Mouse (Mus musculus): Measurements from ENCODE around the gene Stx18.
A peak's percentile ranks its signal among the peaks of the same experiment; 100 is the strongest.

The Stx18 gene

DNA sequence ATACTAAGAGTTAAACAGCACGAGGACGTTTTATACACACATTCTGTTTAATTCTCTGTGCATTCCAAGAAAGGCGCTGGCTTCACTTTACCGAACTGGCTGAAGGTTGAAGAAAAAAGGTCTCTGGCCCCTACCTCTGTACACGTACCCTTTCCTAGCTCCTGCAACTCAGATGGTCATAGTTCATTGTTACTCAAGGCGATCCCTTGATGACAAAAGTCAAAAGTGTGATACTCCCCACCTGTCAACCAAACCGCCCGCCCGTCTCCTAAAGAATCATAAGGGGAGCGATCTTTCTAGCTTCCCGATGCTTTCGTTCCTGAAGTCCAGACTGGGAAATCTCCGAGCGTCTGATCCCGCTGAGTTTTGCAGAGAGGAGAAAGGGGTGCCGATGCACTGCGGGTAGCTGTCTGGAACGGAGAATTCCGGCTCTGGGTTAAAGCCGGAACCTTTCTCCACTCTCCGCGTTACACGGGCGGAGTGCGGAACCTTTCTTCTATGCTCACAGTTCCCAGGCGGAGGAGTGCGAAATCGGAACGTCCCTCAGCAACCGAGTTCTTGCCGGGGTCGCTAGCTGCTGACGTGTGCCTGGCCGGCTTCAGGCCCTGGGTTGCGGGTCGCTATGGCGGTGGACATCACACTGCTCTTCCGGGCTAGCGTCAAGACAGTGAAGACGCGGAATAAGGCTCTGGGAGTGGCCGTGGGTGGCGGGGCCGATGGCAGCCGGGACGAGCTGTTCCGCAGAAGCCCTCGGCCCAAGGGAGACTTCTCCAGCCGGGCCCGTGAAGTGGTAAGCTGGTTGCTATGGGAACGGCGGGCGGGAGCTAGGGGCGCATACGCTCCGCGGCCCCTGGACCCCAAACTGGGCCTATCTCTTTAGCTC, at the start of gene Stx18:
TSS of gene Stx18 (plus strand) at position 33 of the 883 bp plus-strand sequence.
- peak; percentile 77 to 84 for DNase-seq

DNA sequence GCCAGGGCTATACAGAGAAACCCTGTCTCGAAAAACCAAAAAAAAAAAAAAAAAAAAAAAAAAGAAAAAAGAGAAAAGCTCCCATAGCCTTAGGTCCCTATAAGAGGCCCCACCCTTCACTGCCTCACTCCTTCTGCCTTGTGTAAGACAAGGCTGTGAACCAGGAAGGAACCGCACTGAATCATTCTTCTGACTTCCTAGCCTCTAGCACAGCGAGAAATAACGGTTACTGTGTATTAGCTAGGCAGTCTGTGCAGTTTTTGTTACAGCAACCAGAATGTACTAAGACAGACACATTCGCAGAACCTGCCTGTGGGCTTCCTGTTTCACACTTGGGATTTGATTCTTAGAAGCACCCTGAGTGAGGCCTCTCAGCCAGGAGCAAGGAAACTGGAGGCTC, 46.2 kb upstream of the Stx18 start:
- DNase-seq, result no peak

DNA sequence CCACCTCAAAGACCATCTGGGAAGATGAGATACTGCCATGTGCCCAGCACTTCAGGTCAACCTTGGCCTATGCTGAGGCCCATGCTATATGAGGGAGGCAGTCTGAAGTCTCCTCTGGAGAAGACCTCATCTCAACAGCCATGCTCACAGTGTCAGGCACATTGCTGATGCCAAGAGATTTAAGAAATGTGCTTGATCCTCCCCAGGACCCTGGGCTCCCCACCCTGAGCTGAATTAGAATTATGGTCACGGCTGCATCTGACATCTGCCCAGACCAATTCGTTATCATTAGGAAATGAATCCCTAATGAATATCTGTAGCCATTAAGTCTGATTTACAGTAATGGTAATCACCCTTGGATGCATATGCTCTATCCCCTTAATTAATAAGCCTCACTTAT, 39.7 kb upstream of the Stx18 start:
- DNase-seq, result no peak

DNA sequence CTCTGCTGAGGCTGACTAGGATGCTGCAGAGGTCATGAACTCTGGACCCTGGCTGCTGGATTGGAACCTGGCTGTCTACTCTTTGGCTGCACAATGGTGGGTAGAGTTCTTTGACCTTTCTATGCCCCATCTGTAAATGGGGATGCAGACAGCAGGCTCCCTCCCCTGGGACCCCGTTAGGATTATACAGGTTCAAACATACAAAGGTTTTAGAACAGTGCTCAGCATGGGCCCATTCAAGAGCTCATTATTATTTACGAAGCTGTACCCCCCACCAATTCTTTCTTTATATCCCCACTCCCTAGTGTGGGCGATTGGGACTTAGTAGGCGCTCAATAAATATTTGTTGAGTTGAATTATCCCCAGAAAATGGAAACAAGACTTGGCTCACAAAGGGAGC, 36.0 kb upstream of the Stx18 start:
- DNase-seq, result no peak

DNA sequence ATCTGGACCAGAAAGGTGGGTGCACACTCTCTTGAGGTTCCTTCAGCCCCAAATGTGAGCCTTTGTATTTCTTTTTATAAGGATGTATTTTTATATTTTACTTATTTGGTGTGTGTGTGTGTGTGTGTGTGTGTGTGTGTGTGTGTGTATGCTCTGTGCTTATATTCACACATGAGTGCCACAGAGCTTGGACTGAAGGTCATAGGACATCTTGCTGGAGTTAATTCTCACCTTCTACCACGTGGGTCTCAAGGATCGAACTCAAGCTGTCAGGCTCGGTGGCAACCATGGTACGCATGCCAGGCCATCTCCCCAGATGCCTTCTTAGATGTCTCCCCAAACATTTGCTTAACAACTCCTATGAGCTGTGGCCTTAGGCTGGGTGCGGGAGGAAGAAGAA, 33.8 kb upstream of the Stx18 start:
- no peak for DNase-seq

DNA sequence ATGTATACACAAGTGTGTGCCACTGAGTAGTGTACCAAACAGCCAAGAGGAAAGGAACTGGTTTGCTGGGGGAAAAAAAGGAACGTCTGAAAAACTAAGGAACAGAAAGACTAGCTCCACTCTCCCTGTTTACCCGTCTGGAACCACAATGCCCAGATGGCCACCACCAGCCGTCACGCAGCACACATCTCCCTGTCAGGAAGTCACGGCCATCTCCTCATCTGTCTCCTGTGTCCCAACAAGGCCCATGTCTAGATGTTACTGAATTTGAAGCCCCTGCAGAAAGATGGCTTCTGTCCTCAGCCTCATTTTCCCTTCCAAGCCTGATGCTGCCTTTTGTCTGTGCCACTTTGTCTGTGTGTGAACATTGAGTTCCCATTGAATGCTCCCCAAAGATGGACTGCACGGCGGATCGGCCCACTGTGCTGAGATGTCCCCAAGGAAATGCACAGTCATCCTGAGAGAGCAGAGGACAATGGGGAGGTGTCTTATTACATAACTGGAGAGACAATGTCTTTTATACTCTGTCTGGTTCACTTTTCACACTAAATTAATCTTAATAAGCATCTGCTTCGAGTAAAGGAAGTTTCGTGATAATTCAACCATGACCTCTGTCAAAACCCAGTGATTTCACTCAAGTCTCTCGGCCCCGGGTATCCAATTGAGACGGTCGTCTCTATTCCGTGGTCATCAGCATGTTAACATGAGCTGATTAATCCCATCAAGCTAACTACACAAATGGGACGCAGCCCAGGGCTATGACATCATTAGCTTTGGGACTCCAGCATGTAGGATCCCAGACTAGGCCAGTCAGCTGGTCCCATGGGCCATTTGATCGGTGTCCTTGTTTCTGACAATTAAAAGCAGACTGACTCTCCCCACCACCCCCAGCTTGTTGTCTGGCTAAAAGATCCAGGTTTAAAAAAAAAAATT, 31.9 kb upstream of the Stx18 start:
- no peak for DNase-seq

DNA sequence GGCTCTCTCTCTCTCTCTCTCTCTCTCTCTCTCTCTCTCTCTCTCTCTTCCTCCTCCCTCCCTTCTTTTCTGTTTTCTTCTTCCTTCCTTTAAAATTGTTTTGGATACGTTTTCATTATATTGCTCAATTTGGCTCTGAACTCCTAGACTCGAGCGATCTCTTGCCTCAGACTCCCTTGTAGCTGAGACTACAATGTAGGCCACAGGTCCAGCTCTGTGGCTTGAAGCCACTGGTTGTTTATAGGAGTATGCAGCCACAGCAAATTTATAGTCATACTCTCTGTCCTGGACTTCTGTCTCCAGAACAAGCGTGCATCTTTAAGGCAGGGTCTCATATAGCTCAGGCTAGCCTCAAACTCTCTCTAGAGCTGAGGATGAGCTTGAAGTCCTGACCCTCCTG, 29.5 kb upstream of the Stx18 start:
- DNase-seq, result no peak

DNA sequence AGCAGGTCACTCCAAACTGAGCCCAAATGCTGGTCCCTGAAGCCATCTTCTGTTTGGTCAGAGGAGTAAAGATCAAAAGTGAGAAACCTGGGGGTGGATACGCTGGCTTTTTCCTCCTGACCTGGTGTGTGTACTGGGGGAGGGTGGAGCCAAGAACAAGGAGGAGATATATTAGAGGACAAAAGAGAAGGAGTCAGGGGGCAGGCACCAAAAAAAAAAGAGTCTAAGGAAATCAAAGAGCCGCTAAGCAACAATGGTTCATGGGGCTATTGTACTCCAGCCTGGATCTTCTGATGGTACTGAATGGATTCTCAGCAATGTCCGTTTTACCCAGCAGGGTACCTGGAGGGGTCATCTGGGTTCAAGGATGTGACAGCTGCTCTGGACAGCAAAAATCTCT, 23.6 kb upstream of the Stx18 start:
- DNase-seq, result no peak

DNA sequence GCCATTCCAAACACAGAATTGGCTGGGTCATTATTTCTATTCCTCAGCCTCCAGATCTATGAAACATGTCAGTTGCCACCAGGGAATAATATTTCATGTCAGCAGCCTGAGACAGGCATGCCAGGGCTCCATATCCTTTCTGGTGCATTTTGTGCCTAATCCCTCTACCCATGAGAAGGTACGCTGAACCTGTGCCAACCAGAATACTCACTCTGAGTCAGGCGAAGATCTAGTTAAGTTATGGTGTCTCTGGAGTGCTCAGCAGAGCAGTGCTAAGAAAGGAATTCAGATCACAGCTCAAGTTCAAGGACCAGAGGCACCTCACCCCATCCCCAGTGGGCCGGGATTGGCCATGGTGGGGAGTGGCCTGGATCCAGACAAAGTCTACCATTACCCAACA, 21.6 kb upstream of the Stx18 start:
- no peak for DNase-seq

DNA sequence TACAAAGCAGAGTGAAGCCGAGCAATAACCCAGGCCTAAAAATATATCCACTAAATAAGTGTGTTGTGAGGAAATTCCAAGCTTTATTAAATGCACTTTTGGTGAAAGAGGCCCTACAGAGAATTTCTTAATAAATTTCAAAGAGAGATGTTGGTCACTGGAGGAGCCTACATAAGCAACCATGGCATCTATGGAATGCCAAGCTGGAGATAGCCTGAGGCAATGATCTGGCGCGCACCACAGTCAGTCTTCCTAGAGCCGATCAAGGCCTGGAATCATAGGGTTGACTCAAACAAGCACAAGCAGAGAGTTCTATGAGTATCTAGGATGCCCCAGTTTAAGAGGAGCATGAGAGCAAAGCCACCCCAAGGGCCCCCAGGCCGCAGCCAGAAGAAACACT, 10.9 kb upstream of the Stx18 start:
- DNase-seq, result no peak

DNA sequence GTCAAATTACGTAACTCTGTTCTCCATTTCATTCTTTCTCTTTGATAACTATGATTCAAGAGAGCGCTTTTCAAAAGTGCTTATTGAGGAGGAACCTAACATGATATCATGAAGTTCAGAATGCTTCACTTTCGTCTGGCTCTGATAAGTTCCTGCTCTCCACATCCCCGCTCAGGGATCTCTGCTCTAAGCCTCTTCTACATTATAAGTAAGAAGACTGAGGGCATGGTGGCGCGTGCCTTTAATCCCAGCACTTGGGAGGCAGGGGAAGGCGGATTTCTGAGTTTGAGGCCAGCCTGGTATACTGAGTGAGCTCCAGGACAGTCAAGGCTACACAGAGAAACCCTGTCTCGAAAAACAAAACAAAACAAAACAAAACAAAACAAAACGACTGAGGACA, 268 bp upstream of the Stx18 start:
- DNase-seq, result no peak

DNA sequence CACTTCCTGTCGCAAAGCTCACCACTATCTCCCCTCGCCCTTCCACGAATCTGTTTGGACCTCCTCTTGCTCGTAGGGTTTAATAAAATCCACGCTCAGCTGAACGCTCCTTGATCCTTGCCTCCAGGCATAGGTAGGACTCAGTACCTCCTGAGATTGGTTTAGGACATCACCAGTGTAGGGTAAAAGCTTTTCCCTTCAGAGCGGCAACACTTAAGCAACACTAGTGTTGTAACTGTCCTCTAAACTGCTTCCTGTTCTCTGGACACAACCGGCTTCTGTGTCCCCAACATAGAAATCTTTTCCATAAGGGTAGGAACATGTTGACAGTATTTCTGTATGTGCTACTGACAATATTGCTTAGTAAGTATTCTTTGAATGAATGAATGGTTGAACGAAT, 1.3 kb downstream of the Stx18 start:
- DNase-seq, result no peak

DNA sequence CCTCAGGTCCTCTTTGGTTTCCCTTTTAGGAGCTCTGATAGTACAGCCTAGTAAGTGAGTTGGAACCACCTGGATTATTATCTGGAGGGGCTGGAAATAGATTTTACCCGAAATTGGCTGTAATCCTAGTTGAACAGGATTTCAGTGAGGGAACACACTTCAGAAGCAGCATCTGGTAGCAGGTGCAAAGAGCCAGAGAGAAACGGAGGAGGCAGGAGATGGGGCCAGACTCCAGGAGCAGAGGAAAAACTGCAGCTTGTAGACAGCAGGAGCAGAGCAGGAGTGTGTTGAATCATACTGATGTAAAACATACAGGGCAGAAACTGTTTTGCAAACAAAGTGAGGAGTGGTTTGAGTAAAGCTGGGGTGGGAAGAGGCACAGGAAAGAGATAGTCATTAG, 6.4 kb downstream of the Stx18 start:
- no peak for DNase-seq

DNA sequence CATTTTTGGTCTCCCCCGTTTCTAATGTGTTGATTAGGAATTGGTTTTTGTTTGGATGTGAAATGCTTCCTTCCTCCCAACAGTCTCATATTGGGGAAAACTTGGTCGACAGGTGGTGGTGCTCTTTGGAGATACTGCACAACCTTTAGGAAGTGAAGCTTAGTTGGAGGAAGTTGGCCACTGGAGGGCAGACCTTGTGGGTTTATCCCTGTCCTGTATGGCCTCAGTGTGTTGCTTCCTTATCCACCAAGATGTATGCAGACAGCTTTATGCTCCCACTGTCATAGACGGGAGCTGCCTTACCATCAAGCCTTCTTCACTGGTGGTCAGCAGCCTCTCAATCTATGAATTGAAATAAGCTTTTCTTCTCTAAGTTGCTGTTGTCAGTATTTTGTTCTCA, 9.6 kb downstream of the Stx18 start:
- no peak for DNase-seq

DNA sequence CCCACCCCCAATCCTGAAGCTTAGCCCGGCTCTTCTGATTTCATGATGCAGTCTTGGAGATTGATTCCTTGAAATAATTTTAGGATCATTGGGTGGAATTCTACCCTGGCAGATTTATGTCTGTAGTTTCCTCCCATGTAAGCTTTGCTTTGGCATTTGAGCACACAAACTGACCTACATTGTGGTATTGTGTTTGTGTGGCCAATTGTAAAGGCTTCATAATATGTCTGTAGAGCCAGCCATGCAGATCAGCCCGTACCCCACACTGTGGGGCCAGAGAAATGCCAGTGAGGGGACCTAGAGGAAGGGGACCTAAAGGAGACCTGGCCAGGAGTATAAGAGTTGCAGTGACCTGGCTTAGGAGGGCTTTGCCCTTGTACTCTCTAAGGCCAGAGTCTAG, 22.5 kb downstream of the Stx18 start:
- DNase-seq, result no peak

DNA sequence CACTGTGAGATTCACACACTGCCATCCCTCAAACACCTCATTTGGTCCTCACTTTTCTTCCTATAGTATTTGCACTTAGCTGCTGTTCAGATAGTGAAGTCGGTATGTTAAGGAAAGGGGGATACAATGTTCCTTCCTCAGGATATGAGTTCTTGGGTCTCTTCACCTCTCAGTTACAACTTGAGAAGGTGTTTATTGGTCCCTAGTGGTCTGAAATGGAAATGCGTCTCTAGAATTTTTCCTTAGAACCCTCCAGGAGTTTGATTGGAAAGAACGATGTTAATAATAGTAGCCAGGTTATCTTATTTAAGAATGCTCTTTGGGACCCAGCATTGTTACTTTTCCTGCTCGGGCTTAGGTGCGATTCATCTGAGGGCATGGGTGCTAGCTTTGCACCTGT, 24.2 kb downstream of the Stx18 start:
- no peak for DNase-seq

DNA sequence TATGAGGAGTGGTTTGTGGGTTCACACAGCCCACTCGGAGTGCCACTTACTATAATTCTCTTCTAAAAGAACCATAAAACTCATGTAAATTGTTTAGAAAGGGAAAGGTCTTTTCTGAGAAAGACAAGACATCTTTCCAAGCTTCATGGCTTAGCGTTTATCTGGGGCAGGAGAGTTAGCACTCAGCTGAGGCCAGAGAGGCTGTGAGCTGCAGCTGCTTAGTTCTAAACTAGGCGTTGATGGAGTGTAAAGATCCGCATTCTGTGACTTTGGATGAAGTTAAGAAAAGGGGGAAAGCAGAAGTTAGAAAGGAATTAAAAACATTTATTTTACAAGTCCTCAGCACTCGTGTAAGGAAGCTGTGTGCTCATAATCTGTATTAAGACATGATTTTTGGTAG, 24.8 kb downstream of the Stx18 start:
- no peak for DNase-seq

DNA sequence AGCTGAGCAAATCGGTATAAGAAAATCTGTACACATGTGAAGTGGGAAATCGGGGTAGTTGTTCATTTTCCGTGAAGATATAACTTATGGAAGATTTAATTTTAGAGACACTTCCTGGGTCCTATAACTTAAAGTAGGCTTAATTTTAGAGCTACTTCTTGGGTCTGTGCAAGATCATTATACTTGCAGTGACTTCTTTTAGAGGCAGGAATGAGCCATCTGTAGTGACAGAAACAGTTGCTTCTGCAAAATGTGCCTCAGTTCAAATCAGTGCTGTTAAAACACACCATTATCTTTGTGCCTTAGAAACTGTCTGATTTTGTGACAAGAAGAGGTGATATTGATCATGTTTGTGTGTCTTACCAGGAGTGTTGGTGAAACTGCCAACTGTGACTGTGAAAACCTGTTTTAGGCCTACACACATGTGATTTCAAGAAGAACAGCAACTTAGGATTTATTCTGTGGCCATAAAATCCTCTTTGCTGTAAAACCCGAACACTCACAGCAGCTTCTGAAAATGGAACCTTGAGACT, 25.6 kb downstream of the Stx18 start:
- no peak for DNase-seq

DNA sequence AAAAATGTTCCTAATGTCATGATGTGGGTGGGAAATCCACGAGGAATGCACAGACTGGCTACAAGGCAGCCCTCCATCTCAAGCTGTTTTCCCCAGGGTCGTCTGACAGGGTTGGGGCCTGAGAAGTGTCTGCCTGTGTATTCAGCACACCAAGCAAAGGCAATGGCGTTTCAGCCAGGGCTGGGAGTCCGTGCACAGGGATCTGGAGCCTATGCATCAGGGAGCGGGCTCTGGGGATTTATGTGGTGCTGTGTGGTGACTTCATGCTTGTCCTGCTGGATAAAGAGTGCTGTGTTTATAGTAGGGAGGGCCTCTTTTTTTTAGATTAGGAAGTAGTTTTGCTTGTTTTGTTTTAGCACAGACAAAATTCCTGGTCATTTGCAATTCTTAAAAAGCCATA, 26.2 kb downstream of the Stx18 start:
- no peak for DNase-seq

DNA sequence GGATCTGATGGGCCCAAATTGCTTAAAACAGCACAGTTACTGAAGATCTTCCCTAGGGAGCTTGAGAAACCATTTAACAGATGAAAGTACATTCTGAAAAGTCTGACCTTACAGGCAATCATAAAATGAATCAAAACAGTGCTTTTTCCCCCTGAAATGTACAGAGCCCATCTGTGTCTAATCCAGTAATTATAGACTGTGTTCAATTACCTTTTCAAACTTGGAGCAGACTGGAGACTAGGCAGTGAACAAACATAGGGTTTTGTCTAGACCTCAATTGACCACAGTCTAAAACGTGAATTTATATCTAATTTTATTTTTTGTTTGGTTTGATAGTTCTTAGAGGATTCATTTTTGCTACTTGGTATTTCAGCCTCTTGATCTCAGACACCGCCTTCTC, 26.9 kb downstream of the Stx18 start:
- no peak for DNase-seq

DNA sequence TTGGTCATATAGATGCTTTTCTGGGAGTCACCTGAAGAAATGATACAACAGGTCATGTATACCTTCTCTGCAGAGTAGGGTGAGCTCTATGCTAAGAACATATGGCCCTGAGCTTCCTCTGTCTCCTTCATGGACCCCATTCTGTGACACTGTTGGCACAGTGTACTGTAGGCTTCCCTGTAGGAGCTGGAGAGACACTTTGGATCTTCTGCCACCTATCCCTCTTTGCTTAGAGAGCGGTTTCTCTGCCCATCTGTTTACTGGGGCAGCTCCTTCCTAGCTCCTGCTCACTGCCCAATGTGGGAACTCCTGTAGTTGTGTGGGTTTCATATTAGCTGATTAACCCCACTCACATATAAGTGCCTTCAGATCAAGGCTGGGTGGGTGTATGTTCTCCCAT, 28.1 kb downstream of the Stx18 start:
- no peak for DNase-seq

DNA sequence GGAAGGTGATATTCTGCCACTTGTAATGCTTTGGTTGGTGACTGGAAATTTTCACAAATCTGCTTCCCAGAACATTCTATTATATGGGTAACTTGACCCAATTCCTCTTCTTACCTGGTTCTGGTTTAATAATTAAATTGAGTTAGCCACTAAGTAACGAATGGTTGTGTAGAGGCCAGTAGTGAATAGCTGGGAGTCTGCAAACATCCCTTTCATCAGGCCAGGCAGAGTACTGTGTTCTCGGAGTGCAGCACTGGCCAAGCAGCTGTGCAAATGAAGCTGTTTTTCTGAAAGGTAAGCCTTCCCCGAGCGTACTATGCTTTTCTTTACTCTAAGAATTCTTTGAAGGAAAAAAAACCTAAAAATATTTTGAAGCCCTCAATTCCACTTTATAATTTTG, 37.8 kb downstream of the Stx18 start:
- no peak for DNase-seq

DNA sequence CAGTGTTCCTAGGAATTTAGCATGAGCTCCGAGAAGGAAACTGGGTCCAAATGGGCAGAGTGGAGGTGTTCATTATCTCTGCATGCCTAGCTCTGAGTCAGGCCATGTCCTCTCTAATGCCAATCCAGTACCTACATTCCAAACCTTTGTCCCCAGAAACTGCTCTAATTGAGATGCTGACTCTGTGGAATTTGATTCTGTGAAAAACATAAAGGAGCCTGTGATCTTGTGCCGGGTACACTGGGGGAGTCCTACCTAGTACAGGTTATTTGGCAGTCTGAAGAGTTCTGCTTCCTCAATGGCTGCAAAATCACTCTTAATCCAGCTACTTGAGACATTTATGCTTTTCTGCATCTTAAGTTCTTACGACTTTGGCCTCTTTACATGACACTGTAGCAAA, 40.0 kb downstream of the Stx18 start:
- DNase-seq, result no peak

DNA sequence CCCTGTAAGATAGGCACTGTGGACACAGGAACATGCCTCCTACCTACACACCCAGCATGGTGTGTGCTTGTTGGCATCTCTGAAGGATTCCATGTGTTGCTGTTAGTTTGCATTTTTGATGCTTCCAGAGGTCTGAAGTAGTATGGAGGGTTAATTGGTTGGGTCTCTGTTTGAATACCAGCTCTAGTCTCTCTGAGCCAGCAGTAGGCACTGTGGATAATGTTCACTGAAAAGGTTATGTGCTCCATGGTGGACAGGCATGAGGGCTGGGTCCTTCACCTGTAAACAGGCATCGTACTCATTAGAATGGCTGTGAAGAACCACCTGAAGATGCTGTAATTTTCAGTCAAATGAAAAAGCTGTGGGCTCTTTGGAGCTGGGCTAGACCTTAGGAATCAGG, 41.9 kb downstream of the Stx18 start:
- DNase-seq, result no peak
